In the genomic region with DNA sequence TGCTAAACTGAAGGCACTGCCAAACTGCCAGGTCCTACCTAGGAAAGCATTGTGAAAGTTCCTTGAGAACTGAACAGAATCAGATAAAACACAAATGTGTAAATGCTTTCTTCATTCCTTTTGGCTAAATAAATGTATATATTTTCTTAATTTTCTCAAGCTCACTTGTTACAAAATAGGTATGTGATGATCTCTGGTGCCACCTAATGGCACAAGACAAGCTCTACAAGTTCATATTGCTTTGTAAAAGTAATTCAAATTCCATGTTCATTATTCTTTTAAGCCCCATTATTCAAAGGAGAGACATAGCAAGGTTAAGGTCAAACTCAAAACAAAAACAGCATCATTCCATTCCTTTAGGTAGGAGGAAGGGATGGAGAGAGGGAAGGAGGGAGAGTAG, we compare ENCODE assay signal across 13 mouse cellular contexts. TPM values are rescaled to one million over a fixed set of nuclear protein-coding genes. Genes with fewer than 3 reads are reported as not detected.
DNase-seq lines count a peak whose midpoint lies in the region; TF ChIP-seq lines count a peak whose summit lies in the region.
"Had no signal": no experiment of that assay in that cellular context is flagged by ENCODE, and none has a peak within 500 bp of the region (broad histone marks: within the 10 kb centered on the region; RNA-seq: fewer than 3 reads in every experiment).

No protein-coding gene starts in this region.

- TF ChIP-seq POLR2A in cerebellum, adult 2 months (IDR thresholded peaks at IDR 0.05; ENCODE audit: borderline replicate concordance, insufficient read depth, low read length), result no peak
- no peak for TF ChIP-seq POLR2A in MEL (IDR thresholded peaks at IDR 0.05; ENCODE audit: control insufficient read depth in 1 of 2, insufficient read depth in 1 of 2, low read depth in 1 of 2, low read length in 2 of 2, poor library complexity in 1 of 2)

- TF ChIP-seq EP300 in MEL (IDR thresholded peaks at IDR 0.05; ENCODE audit: low read depth in 1 of 2, low read length in 2 of 2), result no peak

- TF ChIP-seq CTCF in cerebellum, adult 2 months (IDR thresholded peaks at IDR 0.05; ENCODE audit: borderline replicate concordance, insufficient read depth, low read depth, low read length), result peak; percentile 38; the same call in 1 of the 2 replicates
- peak; percentile 86 for TF ChIP-seq CTCF in layer of hippocampus, adult 2 months (conservative IDR thresholded peaks at IDR 0.05)
- peak; percentile 6 to 75 (median 36); a peak in 4 of 6 replicates for TF ChIP-seq CTCF in MEL (IDR thresholded peaks at IDR 0.05 in 2 of 3, conservative IDR thresholded peaks at IDR 0.05 in 1 of 3; ENCODE audit: control insufficient read depth in 1 of 3, insufficient read depth in 1 of 3, low read depth in 2 of 3, low read length in 3 of 3, poor library complexity in 1 of 3, severe bottlenecking in 1 of 3)

- H3K9ac ChIP-seq in MEL (ENCODE audit: control insufficient read depth, low read depth, low read length, poor library complexity, severe bottlenecking), result no peak overlapping the region
- H3K9ac ChIP-seq: liver, embryonic 15.5 days had no signal

- H3K9me3 ChIP-seq in MEL (replicated peaks; ENCODE audit: insufficient read depth, low read length), result no peaks in the 10 kb centered on the region
- no peaks in the 10 kb centered on the region for H3K9me3 ChIP-seq in limb, embryonic 10.5 days (replicated peaks)
- H3K9me3 ChIP-seq: liver, embryonic 15.5 days had no signal

- no peaks in the 10 kb centered on the region for H3K4me1 ChIP-seq in cerebellum, adult 2 months (ENCODE audit: control insufficient read depth, insufficient read depth, low read length)
- peaks cover 13 to 37% of the 10 kb centered on the region in 2 experiments for H3K4me1 ChIP-seq in MEL (ENCODE audit: control insufficient read depth in 1 of 2, insufficient read depth in 2 of 2, low read length in 2 of 2)
- peaks cover 6% of the 10 kb centered on the region for H3K4me1 ChIP-seq in limb, embryonic 10.5 days

- H3K79me2 ChIP-seq in MEL (ENCODE audit: control insufficient read depth, insufficient read depth, low read length, poor library complexity), result peaks cover 10% of the 10 kb centered on the region

- TF ChIP-seq RAD21 in MEL (IDR thresholded peaks at IDR 0.05; ENCODE audit: low read depth, low read length), result peak; percentile 71

- no peaks in the 10 kb centered on the region for H3K27me3 ChIP-seq in cerebellum, adult 2 months (ENCODE audit: control insufficient read depth, insufficient read depth, low read length)
- no peaks in the 10 kb centered on the region for H3K27me3 ChIP-seq in MEL (ENCODE audit: control insufficient read depth in 1 of 2, insufficient read depth in 2 of 2, low read length in 2 of 2)
- peaks cover 30% of the 10 kb centered on the region for H3K27me3 ChIP-seq in limb, embryonic 10.5 days (ENCODE audit: low read depth, poor library complexity, severe bottlenecking)

- H3K27ac ChIP-seq in cerebellum, adult 2 months (ENCODE audit: insufficient read depth, low read length), result no peak overlapping the region
- H3K27ac ChIP-seq in layer of hippocampus, adult 2 months, result no peak overlapping the region
- H3K27ac ChIP-seq in MEL (ENCODE audit: control insufficient read depth, low read depth, low read length), result no peak overlapping the region
- H3K27ac ChIP-seq in limb, embryonic 10.5 days, result no peak overlapping the region
- H3K27ac ChIP-seq: liver, embryonic 15.5 days had no signal

- H3K4me3 ChIP-seq in cerebellum, adult 2 months (replicated peaks; ENCODE audit: insufficient read depth, low read depth, low read length), result no peak overlapping the region
- H3K4me3 ChIP-seq in layer of hippocampus, adult 2 months, result no peak overlapping the region
- no peak overlapping the region for H3K4me3 ChIP-seq in MEL (ENCODE audit: control insufficient read depth in 1 of 2, insufficient read depth in 1 of 2, low read depth in 2 of 2, low read length in 2 of 2)
- H3K4me3 ChIP-seq in limb, embryonic 10.5 days, result no peak overlapping the region
- H3K4me3 ChIP-seq: liver, embryonic 15.5 days had no signal

- peak in 1 of 2 experiments; percentile 14 for DNase-seq in cerebellum, adult 2 months
- DNase-seq in cerebellum, postnatal 4 days (ENCODE audit: low spot score in 2 of 2), result no peak
- DNase-seq in layer of hippocampus, adult 2 months (ENCODE audit: low spot score in 2 of 2), result peak in 1 of 2 experiments; percentile 30
- no peak for DNase-seq in layer of hippocampus, adult 18-20 months (ENCODE audit: low spot score in 2 of 2)
- peak; percentile 77 for DNase-seq in MEL (ENCODE audit: low read depth, low spot score)
- peak; percentile 11 for DNase-seq in fibroblast of lung, adult 2 months (ENCODE audit: low read depth)
- no peak for DNase-seq in limb, embryonic 10.5 days (ENCODE audit: low spot score)
- DNase-seq in frontal cortex, postnatal 14 days (ENCODE audit: low spot score in 2 of 2), result no peak
- DNase-seq: adrenal gland, postnatal 36 days; B cell, adult 2 months; kidney, postnatal 4 days had no signal

- H3K36me3 ChIP-seq in MEL (ENCODE audit: control insufficient read depth in 1 of 2, insufficient read depth in 2 of 2, low read length in 2 of 2), result peaks cover 34 to 40% of the 10 kb centered on the region in 2 experiments
- peaks cover 31% of the 10 kb centered on the region for H3K36me3 ChIP-seq in limb, embryonic 10.5 days

TF ChIP-seq in MEL, 35 proteins besides CTCF, POLR2A, EP300 and RAD21:
- peak; percentile 60 for TF ChIP-seq ZC3H11A (IDR thresholded peaks at IDR 0.05; ENCODE audit: low read depth, low read length)
- TF ChIP-seq ETS1 (IDR thresholded peaks at IDR 0.05; ENCODE audit: low read depth, low read length), result no peak
- 0 out of 2 replicates have a peak, but pooled peaks have one; percentile 9 for TF ChIP-seq ZNF384 (IDR thresholded peaks at IDR 0.05; ENCODE audit: low read depth, low read length)
- TF ChIP-seq ELF1 (IDR thresholded peaks at IDR 0.05; ENCODE audit: low read depth, low read length), result no peak
- TF ChIP-seq JUND (IDR thresholded peaks at IDR 0.05; ENCODE audit: low read depth, low read length), result no peak
- 0 out of 2 replicates have a peak, but pooled peaks have one; percentile 31 for TF ChIP-seq SIN3A (IDR thresholded peaks at IDR 0.05; ENCODE audit: low read length)
- peak; percentile 69 for TF ChIP-seq SMC3 (IDR thresholded peaks at IDR 0.05; ENCODE audit: low read depth, low read length)
TF ChIP-seq in MEL: peak in this region for 4.

RNA-seq across cellular contexts. Expression of a gene that starts 3.7 kb away (rescaled TPM):
- polyA plus RNA-seq in cerebellum, adult 2 months (2012; rRNA removed), result 1.4 TPM in 2 replicates
- total RNA-seq in layer of hippocampus, adult 2 months (2021), result 1 to 10 TPM; 2.3 TPM
- total RNA-seq in layer of hippocampus, adult 18-20 months (2021), result 1 to 10 TPM; 1.3 to 1.7 TPM
- 49.0 and 59.2 TPM in 2 replicates for total RNA-seq in MEL (2012; rRNA removed)
- polyA plus RNA-seq in MEL (2012; ENCODE audit: insufficient read depth in 1 of 2, insufficient read length in 2 of 2, low read depth in 1 of 2, low replicate concordance in 2 of 2, missing spikeins in 1 of 2), result 10 to 100 TPM in 1 of 2 experiments, not detected in 1; 63.1 TPM
- 1.5 and 1.7 TPM in 2 replicates for polyA plus RNA-seq in limb, embryonic 10.5 days (2016; fragmentation: Nextera tagmentation; extraction: Ambion mirVana)

RNA-seq across cellular contexts. Expression of a gene that starts 31.2 kb away (rescaled TPM):
- polyA plus RNA-seq in cerebellum, adult 2 months (2012; rRNA removed), result not detected in 2 replicates
- total RNA-seq in layer of hippocampus, adult 2 months (2021), result under 1 TPM in 1 of 2 experiments, not detected in 1; 0.10 TPM
- under 1 TPM in 1 of 2 experiments, not detected in 1; 0.05 TPM for total RNA-seq in layer of hippocampus, adult 18-20 months (2021)
- total RNA-seq in MEL (2012; rRNA removed), result not detected in 2 replicates
- not detected for polyA plus RNA-seq in MEL (2012; ENCODE audit: insufficient read depth in 1 of 2, insufficient read length in 2 of 2, low read depth in 1 of 2, low replicate concordance in 2 of 2, missing spikeins in 1 of 2)
- polyA plus RNA-seq in limb, embryonic 10.5 days (2016; fragmentation: Nextera tagmentation; extraction: Ambion mirVana), result 0.23 and 0.68 TPM in 2 replicates

RNA-seq across cellular contexts. Expression of a gene that starts 46.9 kb away (rescaled TPM):
- polyA plus RNA-seq in cerebellum, adult 2 months (2012; rRNA removed), result not detected in 2 replicates
- total RNA-seq in layer of hippocampus, adult 2 months (2021), result not detected
- total RNA-seq in layer of hippocampus, adult 18-20 months (2021), result not detected
- not detected in 2 replicates for total RNA-seq in MEL (2012; rRNA removed)
- not detected for polyA plus RNA-seq in MEL (2012; ENCODE audit: insufficient read depth in 1 of 2, insufficient read length in 2 of 2, low read depth in 1 of 2, low replicate concordance in 2 of 2, missing spikeins in 1 of 2)
- polyA plus RNA-seq in limb, embryonic 10.5 days (2016; fragmentation: Nextera tagmentation; extraction: Ambion mirVana), result not detected in 2 replicates
- polyA plus RNA-seq: neural tube, embryonic 11.5 days had no signal

Comparison
In these comparisons a context has a peak if more than half of its experiments do, and no peak if none do; other contexts are left out.
1. DNase-seq: peak in MEL (single experiment) and fibroblast of lung, adult 2 months (single experiment); none in cerebellum, postnatal 4 days (0 of 2), layer of hippocampus, adult 18-20 months (0 of 2), limb, embryonic 10.5 days (single experiment) and frontal cortex, postnatal 14 days (0 of 2).
2. CTCF ChIP-seq: peak in every context shown above with its lines; median percentile 86 in layer of hippocampus, adult 2 months; 38 in cerebellum, adult 2 months; 36 in MEL.
3. RNA of a gene that starts 3.7 kb away (total RNA-seq): 49.0 to 59.2 TPM in MEL; 2.3 TPM in layer of hippocampus, adult 2 months and 1.3 to 1.7 TPM in layer of hippocampus, adult 18-20 months; every median in the first group is over 10 times any median in the second.